Mouse (Mus musculus) megakaryocyte, embryonic 14.5 days (primary cell): ENCODE results near the gene Grm8.

Experiments
- FLI1 ChIP-seq: IDR thresholded peaks from 2 replicates; pipeline ENCODE4 v1.6.1; 2012; ENCODE audit warnings: low read length, inconsistent platforms, mixed read lengths
- GATA1 ChIP-seq: IDR thresholded peaks from 3 replicates; pipeline ENCODE4 v1.6.1; 2012; ENCODE audit warnings: mixed read lengths, low read length, inconsistent platforms, borderline replicate concordance

DNA sequence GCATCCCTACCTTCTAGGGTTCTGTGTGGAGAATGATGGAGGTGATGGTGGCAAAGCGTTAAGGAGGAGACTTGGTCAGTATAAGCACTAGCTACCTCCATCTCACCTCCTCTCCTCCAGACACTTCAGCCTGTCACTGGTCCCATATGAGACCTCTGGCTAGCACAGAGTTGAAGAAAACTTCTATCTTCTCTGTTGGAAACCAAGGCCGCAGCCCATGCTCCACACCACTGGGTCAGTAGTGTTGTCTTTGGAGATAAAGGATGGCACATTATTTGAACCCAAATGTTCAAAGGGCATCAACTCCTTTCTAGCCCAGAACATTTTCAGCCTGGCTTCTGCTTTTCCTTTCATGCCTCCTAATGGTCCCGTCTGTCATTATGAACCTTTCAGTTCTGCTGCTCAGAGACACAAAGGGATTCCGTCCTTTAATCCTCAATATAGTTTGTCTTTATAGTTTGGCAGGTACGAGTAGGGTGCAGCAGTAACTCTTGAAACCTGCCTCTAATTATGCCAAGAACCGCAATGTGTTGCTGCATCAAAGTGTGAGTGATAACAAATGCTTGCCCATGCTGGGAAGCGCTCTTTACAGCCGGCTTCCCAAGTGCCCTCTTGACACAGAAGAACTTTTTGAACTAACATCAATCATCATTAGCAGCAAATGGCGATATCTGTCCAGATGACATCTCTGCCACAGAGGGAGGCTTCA is 32.2 kb downstream of the Grm8 start:
- no peak for TF ChIP-seq GATA1
- TF ChIP-seq FLI1 = no peak
